Mouse (Mus musculus): ENCODE results near the gene Exosc5. TPM values are rescaled to one million over a fixed set of nuclear protein-coding genes. Genes with fewer than 3 reads are reported as not detected.

The Exosc5 gene
- 31.7 and 35.9 TPM in 2 replicates for polyA plus RNA-seq (2012; rRNA removed)

GRCm38 (mm10) chr7:25658657-25659472, at the start of gene Exosc5, which contains the start of gene Bckdha:
Exosc5 (plus strand) TSS chr7:25659164.
Bckdha (minus strand) TSS chr7:25658981.

GRCm38 (mm10) chr7:25615706-25616011, 43.3 kb upstream of the Exosc5 start, which contains the start of gene Erich4:
Erich4 (minus strand) TSS chr7:25615892.

GRCm38 (mm10) chr7:25618865-25619721, 39.9 kb upstream of the Exosc5 start, which contains the start of gene Dmac2:
Dmac2 (plus strand) TSS chr7:25619414.

DNA sequence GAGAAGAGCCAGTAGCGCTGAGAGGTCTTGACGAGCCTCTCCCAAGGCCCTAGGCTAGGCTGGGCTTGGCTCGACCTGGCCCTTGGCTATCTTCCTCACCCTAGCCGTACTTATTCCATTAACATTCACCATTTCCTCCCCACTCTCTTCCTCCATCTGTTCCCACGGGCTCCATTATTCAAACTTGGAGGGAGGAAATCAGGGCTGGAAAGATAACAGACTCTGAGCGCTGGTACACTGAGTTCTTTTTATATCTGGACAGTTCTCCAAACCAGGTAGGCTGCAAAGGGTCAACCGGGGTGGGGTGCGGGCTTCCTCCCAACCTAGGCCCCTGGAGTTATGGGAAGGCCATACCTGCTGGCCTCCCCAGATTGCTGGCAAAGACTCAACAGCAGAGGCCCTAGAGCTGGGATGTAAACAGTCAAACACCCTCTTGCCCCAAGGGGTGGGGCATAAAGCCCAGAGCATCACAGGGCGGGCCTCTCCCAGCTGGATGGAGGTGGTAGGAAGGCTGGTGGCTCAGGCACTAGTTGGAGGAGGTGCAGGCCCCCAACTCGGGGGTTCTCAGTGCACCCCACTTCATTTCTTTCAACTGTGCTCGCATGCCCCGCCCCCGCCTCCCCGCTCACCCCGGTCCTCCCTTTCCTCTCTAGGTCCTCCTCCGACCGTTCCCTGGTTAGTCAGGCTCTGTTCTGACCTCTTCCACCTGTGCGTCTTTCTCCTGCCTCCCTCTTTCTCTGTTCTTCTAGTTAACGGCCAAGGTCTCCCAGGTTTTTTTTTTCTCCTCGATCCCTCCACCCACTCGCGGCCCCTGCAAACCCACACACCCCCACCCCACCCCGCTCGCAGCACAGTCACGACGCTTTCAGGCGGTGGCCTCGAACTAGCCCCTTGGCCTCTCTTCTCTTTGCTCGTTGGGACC, 32.2 kb upstream of the Exosc5 start, which contains the start of gene B3gnt8:
B3gnt8 (plus strand) TSS at position 146 of the 922 bp plus-strand sequence.

DNA sequence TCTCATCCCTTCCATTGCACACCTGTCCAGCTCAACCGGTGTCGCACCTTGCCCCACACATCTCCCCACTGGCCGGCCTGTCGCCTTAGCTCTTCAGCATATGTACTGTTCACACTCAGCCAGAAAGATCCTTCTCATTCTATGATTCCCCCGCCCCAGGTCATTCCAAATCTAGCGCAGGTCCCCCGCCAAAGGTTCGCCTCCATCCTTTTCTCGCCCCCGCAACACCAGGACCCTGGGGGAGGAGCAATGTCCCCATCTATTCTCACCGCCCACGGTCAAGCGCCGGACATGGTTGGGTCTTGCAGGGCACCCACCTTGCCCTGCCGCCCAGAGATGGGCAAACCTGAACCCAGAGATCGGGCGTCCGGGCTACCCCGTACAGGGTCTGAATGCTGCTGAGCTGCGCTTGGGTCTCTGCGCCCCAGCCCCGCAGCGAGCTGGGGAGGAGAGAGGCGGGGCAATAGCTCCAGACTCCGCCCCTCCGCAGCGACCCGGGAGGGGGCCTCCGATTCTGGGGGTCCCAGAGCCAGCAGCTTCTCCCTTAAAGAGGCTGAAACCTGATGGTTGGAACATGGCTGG, 15.8 kb downstream of the Exosc5 start, which contains the start of gene Tmem91:
Tmem91 (minus strand) TSS at position 448 of the 582 bp plus-strand sequence.

GRCm38 (mm10) chr7:25680514-25681258, 21.7 kb downstream of the Exosc5 start, which contains the start of gene B9d2:
B9d2 (plus strand) TSS chr7:25680780.

GRCm38 (mm10) chr7:25686680-25687531, 27.9 kb downstream of the Exosc5 start, which contains the start of gene Tgfb1:
Tgfb1 (plus strand) TSS chr7:25687002.

GRCm38 (mm10) chr7:25718788-25719417, 59.9 kb downstream of the Exosc5 start, which contains the start of gene Ccdc97:
Ccdc97 (minus strand) TSS chr7:25719088.

Other genes with a start within 250 kb of the Exosc5 start
- gene Cxcl17, start 246.3 kb upstream of the Exosc5 start, polyA plus RNA-seq (2012; rRNA removed) = not detected in 2 replicates
- gene Ceacam1, start 181.6 kb upstream of the Exosc5 start, polyA plus RNA-seq (2012; rRNA removed) = 2.7 and 3.0 TPM in 2 replicates
- gene Ceacam2, start 119.3 kb upstream of the Exosc5 start, polyA plus RNA-seq (2012; rRNA removed) = 0.01 TPM in 1 of 2 replicates, not detected in the other
- 0.37 and 0.44 TPM in 2 replicates for gene Erich4, start 43.3 kb upstream of the Exosc5 start, polyA plus RNA-seq (2012; rRNA removed)
- 7.3 and 8.6 TPM in 2 replicates for gene Dmac2, start 39.8 kb upstream of the Exosc5 start, polyA plus RNA-seq (2012; rRNA removed)
- 1.2 and 1.4 TPM in 2 replicates for gene B3gnt8, start 32.5 kb upstream of the Exosc5 start, polyA plus RNA-seq (2012; rRNA removed)
- 17.9 and 19.0 TPM in 2 replicates for gene Bckdha, start 183 bp upstream of the Exosc5 start, polyA plus RNA-seq (2012; rRNA removed)
- gene Tmem91, start 16.0 kb downstream of the Exosc5 start, polyA plus RNA-seq (2012; rRNA removed) = 0.15 and 0.33 TPM in 2 replicates
- 18.9 and 21.0 TPM in 2 replicates for gene B9d2, start 21.6 kb downstream of the Exosc5 start, polyA plus RNA-seq (2012; rRNA removed)
- 13.6 and 20.5 TPM in 2 replicates for gene Tgfb1, start 27.8 kb downstream of the Exosc5 start, polyA plus RNA-seq (2012; rRNA removed)
- gene Ccdc97, start 59.9 kb downstream of the Exosc5 start, polyA plus RNA-seq (2012; rRNA removed) = 14.8 and 16.3 TPM in 2 replicates
- gene Hnrnpul1, start 95.6 kb downstream of the Exosc5 start, polyA plus RNA-seq (2012; rRNA removed) = 23.4 and 28.7 TPM in 2 replicates
- gene Axl, start 129.5 kb downstream of the Exosc5 start, polyA plus RNA-seq (2012; rRNA removed) = 5.3 and 6.2 TPM in 2 replicates
- 0.18 and 0.30 TPM in 2 replicates for gene Cyp2s1, start 157.7 kb downstream of the Exosc5 start, polyA plus RNA-seq (2012; rRNA removed)
- 0.01 TPM in 2 replicates for gene Cyp2b10, start 238.5 kb downstream of the Exosc5 start, polyA plus RNA-seq (2012; rRNA removed)